Mouse (Mus musculus) lung, postnatal 0 days (tissue): ENCODE measurements around the gene B4galt4. TPM values are rescaled to one million over a fixed set of nuclear protein-coding genes. Genes with fewer than 3 reads are reported as not detected.

Source experiments
- ATAC-seq: fragments of 200-750 bp; cut with Nextera tagmentation; 2 replicates; pipeline ENCODE4 v1.8.0; 2017; ENCODE audit warnings: moderate library complexity
- DNase-seq: peaks from one replicate; pipeline ENCODE4 v3.0.0-alpha.2; 2016; ENCODE audit warnings: low spot score
- H3K27ac ChIP-seq: fragments of 300-500 bp; sonication (generic); 2 replicates; pipeline ENCODE4 v1.5.1; 2014; ENCODE audit warnings: antibody characterized with exemption, mild to moderate bottlenecking, low read length, mixed read lengths
- H3K27me3 ChIP-seq: fragments of 300-500 bp; sonication (generic); replicated peaks from 2 replicates; pipeline ENCODE4 v1.6.1; 2014; ENCODE audit warnings: low read length, mixed read lengths; ENCODE audit not compliant: insufficient read depth
- H3K36me3 ChIP-seq: fragments of 300-500 bp; sonication (generic); 2 replicates; pipeline ENCODE4 v1.6.1; 2014; ENCODE audit warnings: low read length, mixed read lengths; ENCODE audit not compliant: insufficient read depth
- H3K4me1 ChIP-seq: fragments of 300-500 bp; sonication (generic); 2 replicates; pipeline ENCODE4 v1.6.1; 2014; ENCODE audit warnings: antibody characterized with exemption, low read depth, low read length, mixed read lengths; ENCODE audit not compliant: insufficient read depth
- H3K4me2 ChIP-seq: fragments of 300-500 bp; sonication (generic); replicated peaks from 2 replicates; pipeline ENCODE4 v1.6.1; 2014; ENCODE audit warnings: low read depth, mild to moderate bottlenecking, low read length, moderate library complexity, mixed read lengths
- H3K4me3 ChIP-seq: fragments of 300-500 bp; sonication (generic); 2 replicates; pipeline ENCODE4 v1.5.1; 2014; ENCODE audit warnings: low read depth, low read length
- H3K9ac ChIP-seq: fragments of 300-500 bp; sonication (generic); replicated peaks from 2 replicates; pipeline ENCODE4 v1.6.1; 2014; ENCODE audit warnings: low read depth, mild to moderate bottlenecking
- H3K9me3 ChIP-seq: fragments of 300-500 bp; sonication (generic); 2 replicates; pipeline ENCODE4 v1.6.1; 2016; ENCODE audit warnings: low read length, mixed read lengths
- CTCF ChIP-seq: IDR thresholded peaks from 2 replicates; pipeline ENCODE4 v1.5.1; 2016; ENCODE audit warnings: antibody characterized with exemption, mild to moderate bottlenecking
- EP300 ChIP-seq: IDR thresholded peaks from 2 replicates; pipeline ENCODE4 v1.6.1; 2016; ENCODE audit warnings: antibody characterized with exemption, mild to moderate bottlenecking, control low read depth
- WGBS: fragments of 180-500 bp; shearing (Covaris S2); extraction: QIAGEN DNeasy Blood & Tissue Kit; methylation state at CpG from one replicate; pipeline ENCODE4 v1.1.7; 2014; 5-methylcytosine and 5-hydroxymethylcytosine counted together
- polyA plus RNA-seq: library from polyadenylated mRNA; unstranded; fragments of >200 nt; fragmentation: Nextera tagmentation; extraction: Ambion mirVana; gene quantifications from 2 replicates; pipeline ENCODE4 v1.2.1, GENCODE M21; 2015

Gene B4galt4
- polyA plus RNA-seq, 1 experiment from 2014 or later, result 50.0 TPM

GRCm38 (mm10) chr16:38810196-38810595, 68.1 kb downstream of the B4galt4 start:
- no peak overlapping the region for H3K27ac ChIP-seq
- no peak for DNase-seq
- H3K4me3 ChIP-seq, result no peak overlapping the region
- no peaks in the 10 kb centered on the region for H3K9me3 ChIP-seq
- peak; percentile 37; the same call in 1 of the 2 replicates for ATAC-seq
- no peak for TF ChIP-seq EP300
- no peak for TF ChIP-seq CTCF
- H3K27me3 ChIP-seq, result no peaks in the 10 kb centered on the region
- 61% methylated on average over 5 of the region's 5 CpGs for WGBS
- H3K9ac ChIP-seq, result no peak overlapping the region
- no peaks in the 10 kb centered on the region for H3K4me1 ChIP-seq
- H3K36me3 ChIP-seq, result no peaks in the 10 kb centered on the region
- no peak overlapping the region for H3K4me2 ChIP-seq

- no peak overlapping the region for H3K9ac ChIP-seq
- DNase-seq (peak; percentile 92), ATAC-seq (peak; percentile 63)
- no peak overlapping the region for H3K27ac ChIP-seq
- no peaks in the 10 kb centered on the region for H3K27me3 ChIP-seq
- H3K4me1 ChIP-seq, result no peaks in the 10 kb centered on the region
- H3K4me2 ChIP-seq, result no peak overlapping the region
- no peaks in the 10 kb centered on the region for H3K9me3 ChIP-seq
- H3K36me3 ChIP-seq, result no peaks in the 10 kb centered on the region
- no peak overlapping the region for H3K4me3 ChIP-seq
- TF ChIP-seq CTCF, result peak; percentile 92
- TF ChIP-seq EP300, result no peak
- 18% methylated on average over 8 of the region's 8 CpGs for WGBS
Observed at GRCm38 (mm10) chr16:38812521-38812920, 70.5 kb downstream of the B4galt4 start.

Other genes with a start within 250 kb of the B4galt4 start
- gene Timmdc1, start 219.6 kb upstream of the B4galt4 start, polyA plus RNA-seq, result 16.7 and 17.6 TPM in 2 replicates
- 19.4 and 22.4 TPM in 2 replicates for gene Poglut1, start 192.0 kb upstream of the B4galt4 start, polyA plus RNA-seq
- 45.2 and 45.9 TPM in 2 replicates for gene Tmem39a, start 183.6 kb upstream of the B4galt4 start, polyA plus RNA-seq
- gene Arhgap31, start 29.0 kb upstream of the B4galt4 start, polyA plus RNA-seq, result 19.2 and 23.6 TPM in 2 replicates
- 61.3 and 71.6 TPM in 2 replicates for gene Upk1b, start 58.1 kb downstream of the B4galt4 start, polyA plus RNA-seq
- not detected in 2 replicates for gene 4930435E12Rik, start 86.5 kb downstream of the B4galt4 start, polyA plus RNA-seq
- 0.27 and 0.35 TPM in 2 replicates for gene Igsf11, start 150.4 kb downstream of the B4galt4 start, polyA plus RNA-seq